Mouse (Mus musculus) megakaryocyte, embryonic 14.5 days (primary cell): ENCODE data around the gene Nosip.

ENCODE experiments used
- FLI1 ChIP-seq: IDR thresholded peaks from 2 replicates; pipeline ENCODE4 v1.6.1; 2012; ENCODE audit warnings: low read length, inconsistent platforms, mixed read lengths
- GATA1 ChIP-seq: IDR thresholded peaks from 3 replicates; pipeline ENCODE4 v1.6.1; 2012; ENCODE audit warnings: mixed read lengths, low read length, inconsistent platforms, borderline replicate concordance

DNA sequence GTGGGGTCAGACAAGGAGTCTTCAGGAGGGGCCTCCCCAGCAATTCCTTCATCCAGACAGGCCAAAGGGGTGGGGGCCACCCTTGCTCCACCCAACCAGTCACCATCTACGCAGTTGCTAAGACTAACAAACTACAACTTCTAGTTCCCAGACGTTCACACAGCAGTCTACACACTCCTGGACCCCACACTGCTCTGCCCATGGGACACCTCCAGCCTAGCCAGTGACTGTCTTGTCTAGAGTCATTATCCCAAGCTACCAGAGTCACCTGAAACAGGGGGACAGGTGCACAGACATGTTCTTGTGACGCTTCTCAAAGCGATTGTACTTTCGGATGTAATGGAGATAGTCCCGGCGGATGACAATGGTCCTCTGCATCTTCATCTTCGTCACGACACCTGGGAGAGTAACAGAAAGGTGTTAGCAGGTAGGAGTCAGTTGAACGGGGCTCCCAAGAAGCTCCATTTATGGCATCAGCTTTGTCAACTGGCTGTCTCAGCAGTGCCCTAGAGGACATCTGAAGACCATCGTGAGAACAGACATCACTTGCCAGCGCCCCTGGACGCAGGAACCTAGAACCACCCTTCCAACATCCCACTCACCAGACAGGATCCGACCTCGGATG lies 60.4 kb downstream of the Nosip start:
- TF ChIP-seq FLI1, result no peak
- no peak for TF ChIP-seq GATA1
